ENCODE assay signal across 18 mouse cellular contexts in the genomic region with DNA sequence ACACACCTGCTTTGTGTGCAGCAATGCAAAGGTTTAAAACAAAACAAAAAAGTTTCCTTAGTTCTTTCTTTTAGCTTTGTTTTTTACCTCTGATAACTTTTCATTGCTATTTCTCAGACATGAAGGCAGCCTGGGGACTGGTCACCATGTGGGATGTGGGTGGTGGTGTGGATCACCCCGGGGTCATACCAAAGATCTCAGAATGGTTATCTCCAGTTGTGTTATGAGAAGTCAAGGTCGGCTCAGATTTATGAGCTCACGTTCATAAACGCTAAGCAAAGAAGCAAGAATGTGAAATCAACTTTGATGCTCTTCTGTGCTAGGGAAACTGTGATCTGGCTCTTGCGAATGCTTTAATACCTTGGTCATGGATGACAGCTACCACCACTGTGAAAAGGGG.
"Had no signal": no experiment of that assay in that cellular context is flagged by ENCODE, and none has a peak within 500 bp of the region (broad histone marks: within the 10 kb centered on the region; RNA-seq: fewer than 3 reads in every experiment).

No protein-coding gene starts in this region.

- H3K9me3 ChIP-seq: kidney, embryonic 15.5 days; limb, embryonic 12.5 days; limb, embryonic 15.5 days; lung, embryonic 15.5 days; midbrain, embryonic 10.5 days; midbrain, embryonic 13.5 days had no signal

- H3K27ac ChIP-seq: kidney, embryonic 15.5 days; limb, embryonic 12.5 days; limb, embryonic 15.5 days; lung, embryonic 15.5 days; midbrain, embryonic 10.5 days; midbrain, embryonic 13.5 days had no signal

- ATAC-seq: midbrain, embryonic 13.5 days had no signal

- H3K4me3 ChIP-seq: kidney, embryonic 15.5 days; left cerebral cortex, adult 2 months; limb, embryonic 12.5 days; limb, embryonic 15.5 days; lung, embryonic 15.5 days; megakaryocyte, embryonic 14.5 days; midbrain, embryonic 10.5 days; midbrain, embryonic 13.5 days had no signal

- H3K4me2 ChIP-seq: kidney, embryonic 15.5 days; limb, embryonic 12.5 days; limb, embryonic 15.5 days; lung, embryonic 15.5 days; midbrain, embryonic 13.5 days had no signal

- H3K9ac ChIP-seq: kidney, embryonic 15.5 days; limb, embryonic 12.5 days; limb, embryonic 15.5 days; lung, embryonic 15.5 days; midbrain, embryonic 13.5 days had no signal

- DNase-seq: kidney, adult 11 months; kidney, adult 8-10 months; kidney, postnatal 10 days; kidney, postnatal 4 days; layer of hippocampus, adult 9-11 months; layer of hippocampus, postnatal 36 days; lung, adult 18-20 months; lung, postnatal 10 days; thymus, adult 18-20 months; thymus, postnatal 36 days had no signal

- H3K4me1 ChIP-seq: kidney, embryonic 15.5 days; limb, embryonic 12.5 days; limb, embryonic 15.5 days; lung, embryonic 15.5 days; megakaryocyte, embryonic 14.5 days had no signal

- H3K36me3 ChIP-seq: kidney, embryonic 15.5 days; limb, embryonic 12.5 days; limb, embryonic 15.5 days; lung, embryonic 15.5 days; midbrain, embryonic 10.5 days; midbrain, embryonic 13.5 days had no signal

- H3K27me3 ChIP-seq: kidney, embryonic 15.5 days; limb, embryonic 12.5 days; limb, embryonic 15.5 days; lung, embryonic 15.5 days; midbrain, embryonic 13.5 days had no signal
